Mouse (Mus musculus) heart, embryonic 15.5 days (tissue): ENCODE measurements at regions not wholly inside any gene's neighbourhood (a gene's known extent, or its start where the extent isn't known, plus 50 kb on each side); places are given as distances from the start of the nearest gene placed in this dataset.

Source experiments
- ATAC-seq: fragments of 200-750 bp; cut with Nextera tagmentation; replicated peaks from 2 replicates; pipeline ENCODE4 v1.8.0; 2017; ENCODE audit warnings: low read depth, moderate TSS enrichment; ENCODE audit not compliant: insufficient number of reproducible peaks, insufficient read depth, low FRiP score
- H3K27ac ChIP-seq: fragments of 300-500 bp; sonication (generic); 2 replicates; pipeline ENCODE4 v1.5.1; 2015; ENCODE audit warnings: mild to moderate bottlenecking, inconsistent platforms
- H3K27me3 ChIP-seq: fragments of 300-500 bp; sonication (generic); 2 replicates; pipeline ENCODE4 v1.6.1; 2015; ENCODE audit warnings: inconsistent platforms
- H3K36me3 ChIP-seq: fragments of 300-500 bp; sonication (generic); 2 replicates; pipeline ENCODE4 v1.6.1; 2015; ENCODE audit warnings: mild to moderate bottlenecking, inconsistent platforms
- H3K4me1 ChIP-seq: fragments of 300-500 bp; sonication (generic); replicated peaks from 2 replicates; pipeline ENCODE4 v1.6.1; 2015; ENCODE audit warnings: inconsistent platforms
- H3K4me2 ChIP-seq: fragments of 300-500 bp; sonication (generic); 2 replicates; pipeline ENCODE4 v1.6.1; 2015; ENCODE audit warnings: inconsistent platforms, mild to moderate bottlenecking, moderate library complexity
- H3K4me3 ChIP-seq: fragments of 300-500 bp; sonication (generic); 2 replicates; pipeline ENCODE4 v1.5.1; 2015; ENCODE audit warnings: mild to moderate bottlenecking, inconsistent platforms
- H3K9ac ChIP-seq: fragments of 300-500 bp; sonication (generic); 2 replicates; pipeline ENCODE4 v1.6.1; 2015; ENCODE audit warnings: mild to moderate bottlenecking, inconsistent platforms
- H3K9me3 ChIP-seq: fragments of 300-500 bp; sonication (generic); replicated peaks from 2 replicates; pipeline ENCODE4 v1.6.1; 2016; ENCODE audit warnings: inconsistent platforms
- WGBS: fragments of 180-500 bp; shearing (Covaris S2); methylation state at CpG from one replicate; pipeline ENCODE4 v1.1.7; 2015; ENCODE audit warnings: mixed read lengths; 5-methylcytosine and 5-hydroxymethylcytosine counted together

DNA sequence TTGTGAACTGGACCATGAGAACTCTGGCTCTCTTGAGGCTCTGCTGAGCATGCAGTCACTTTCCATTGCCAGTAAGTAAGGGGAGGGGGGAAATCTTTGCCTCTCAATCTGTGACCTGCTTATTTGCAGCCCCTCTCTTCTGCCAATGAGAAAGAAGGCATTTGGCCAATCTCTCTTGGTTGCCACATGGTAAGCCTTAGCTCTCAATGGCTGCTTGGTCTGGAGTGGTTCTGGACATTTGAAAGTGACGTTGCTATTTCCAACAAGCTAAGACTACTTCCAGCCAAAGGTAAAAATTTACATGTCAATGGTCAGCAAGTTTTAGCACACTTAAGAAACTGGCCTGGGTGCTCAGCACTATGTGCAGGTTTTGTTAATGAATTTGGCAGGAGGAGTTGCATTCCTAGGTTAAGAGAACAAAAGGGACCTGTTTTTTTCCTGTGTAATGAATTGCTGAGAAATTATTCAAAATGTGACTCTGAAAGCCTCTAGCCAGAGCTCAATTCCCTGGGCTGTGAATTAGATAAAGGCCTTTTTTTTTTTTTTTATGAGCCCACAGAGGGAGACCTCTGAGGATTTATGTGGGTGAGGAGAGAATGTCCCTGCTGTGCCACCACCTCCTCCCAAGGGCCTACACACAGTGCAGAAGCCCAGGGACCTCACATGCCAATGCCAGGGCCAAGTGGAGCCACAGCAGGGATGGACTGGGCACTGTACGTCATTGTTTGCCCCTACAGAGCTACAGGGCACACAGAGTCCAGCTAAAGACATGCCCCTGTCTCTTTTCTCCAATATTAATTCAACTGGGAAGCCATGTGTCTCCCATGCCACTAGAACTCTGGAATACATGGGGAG is 108.0 kb upstream of the Peli2 start:
- Histone ChIP-seq H3K27me3 (no peaks in the 10 kb centered on the region), H3K9ac (no peak overlapping the region), H3K27ac (no peak overlapping the region), H3K4me3 (no peak overlapping the region), H3K4me2 (no peak overlapping the region), H3K4me1 (no peaks in the 10 kb centered on the region), H3K36me3 (no peaks in the 10 kb centered on the region), H3K9me3 (no peaks in the 10 kb centered on the region)
- no peak for ATAC-seq
- WGBS = 64% methylated on average over 2 of the region's 2 CpGs

GRCm38 (mm10) chr14:48013431-48013830 is 107.2 kb upstream of the Peli2 start:
- 71% methylated on average over 1 of the region's 1 CpGs for WGBS
- no peaks in the 10 kb centered on the region for H3K4me1 ChIP-seq
- H3K4me3 ChIP-seq = no peak overlapping the region
- H3K9ac ChIP-seq = no peak overlapping the region
- H3K36me3 ChIP-seq = no peaks in the 10 kb centered on the region
- no peak overlapping the region for H3K4me2 ChIP-seq
- H3K9me3 ChIP-seq = no peaks in the 10 kb centered on the region
- H3K27me3 ChIP-seq = no peaks in the 10 kb centered on the region
- no peak overlapping the region for H3K27ac ChIP-seq
- no peak for ATAC-seq

GRCm38 (mm10) chr14:48014776-48015175 is 105.8 kb upstream of the Peli2 start:
- 80% methylated on average over 2 of the region's 2 CpGs for WGBS
- Histone ChIP-seq H3K9ac (no peak overlapping the region), H3K36me3 (no peaks in the 10 kb centered on the region), H3K27ac (no peak overlapping the region), H3K4me1 (no peaks in the 10 kb centered on the region), H3K4me3 (no peak overlapping the region), H3K9me3 (no peaks in the 10 kb centered on the region), H3K27me3 (no peaks in the 10 kb centered on the region), H3K4me2 (no peak overlapping the region)
- ATAC-seq = no peak

DNA sequence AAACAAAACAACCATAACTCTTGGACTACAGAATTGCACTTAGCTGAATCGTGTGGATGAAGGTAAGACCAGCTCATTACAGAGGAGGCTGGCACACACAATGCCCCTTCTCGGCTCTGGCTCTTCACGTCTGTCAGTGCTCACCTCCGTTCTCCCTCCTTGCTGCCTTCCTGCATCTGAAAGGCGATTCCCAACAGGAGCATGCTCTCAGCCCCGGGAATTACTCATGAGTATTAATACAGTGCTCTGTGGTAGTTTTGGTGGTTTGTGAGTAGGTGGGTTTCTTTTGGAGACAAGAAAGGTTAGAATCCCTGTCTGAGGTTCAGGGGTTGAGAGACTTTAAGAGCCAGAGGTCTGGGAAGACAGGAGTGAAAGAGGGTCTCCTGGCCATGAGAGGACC is 102.7 kb upstream of the Peli2 start:
- WGBS = 78% methylated on average over 6 of the region's 6 CpGs
- H3K27me3 ChIP-seq = no peaks in the 10 kb centered on the region
- H3K4me3 ChIP-seq = no peak overlapping the region
- H3K4me1 ChIP-seq = no peaks in the 10 kb centered on the region
- H3K9ac ChIP-seq = no peak overlapping the region
- H3K27ac ChIP-seq = no peak overlapping the region
- ATAC-seq = no peak
- H3K9me3 ChIP-seq = no peaks in the 10 kb centered on the region
- H3K4me2 ChIP-seq = no peak overlapping the region
- H3K36me3 ChIP-seq = no peaks in the 10 kb centered on the region

DNA sequence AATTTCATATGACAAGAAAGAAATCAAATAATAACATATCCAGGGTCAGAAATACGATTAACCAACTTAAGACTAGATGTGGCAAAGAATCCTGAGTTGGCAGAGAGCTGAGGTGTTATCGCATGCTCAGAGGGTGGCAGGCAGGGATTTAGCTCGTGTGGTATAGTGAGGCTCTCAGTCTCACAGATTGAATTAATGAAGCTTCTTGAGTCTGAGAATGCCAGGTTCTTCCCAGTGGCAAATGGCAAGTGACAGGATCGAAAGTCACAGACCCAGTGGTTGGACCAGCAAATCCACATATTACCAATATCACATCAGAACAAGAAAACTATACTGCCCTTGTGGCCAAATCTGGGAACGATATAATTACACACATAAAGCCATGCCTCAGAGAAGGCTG is 101.3 kb upstream of the Peli2 start:
- no peak for ATAC-seq
- Histone ChIP-seq H3K4me1 (no peaks in the 10 kb centered on the region), H3K4me3 (no peak overlapping the region), H3K36me3 (no peaks in the 10 kb centered on the region), H3K27me3 (no peaks in the 10 kb centered on the region), H3K9me3 (no peaks in the 10 kb centered on the region), H3K27ac (no peak overlapping the region), H3K4me2 (no peak overlapping the region), H3K9ac (no peak overlapping the region)
- WGBS = 69% methylated on average over 5 of the region's 5 CpGs

GRCm38 (mm10) chr14:48022271-48022670 is 98.4 kb upstream of the Peli2 start:
- Histone ChIP-seq H3K4me2 (no peak overlapping the region), H3K4me3 (no peak overlapping the region), H3K9ac (no peak overlapping the region), H3K9me3 (no peaks in the 10 kb centered on the region), H3K36me3 (no peaks in the 10 kb centered on the region), H3K27me3 (no peaks in the 10 kb centered on the region), H3K27ac (no peak overlapping the region), H3K4me1 (no peaks in the 10 kb centered on the region)
- ATAC-seq = no peak
- 70% methylated on average over 4 of the region's 4 CpGs for WGBS

DNA sequence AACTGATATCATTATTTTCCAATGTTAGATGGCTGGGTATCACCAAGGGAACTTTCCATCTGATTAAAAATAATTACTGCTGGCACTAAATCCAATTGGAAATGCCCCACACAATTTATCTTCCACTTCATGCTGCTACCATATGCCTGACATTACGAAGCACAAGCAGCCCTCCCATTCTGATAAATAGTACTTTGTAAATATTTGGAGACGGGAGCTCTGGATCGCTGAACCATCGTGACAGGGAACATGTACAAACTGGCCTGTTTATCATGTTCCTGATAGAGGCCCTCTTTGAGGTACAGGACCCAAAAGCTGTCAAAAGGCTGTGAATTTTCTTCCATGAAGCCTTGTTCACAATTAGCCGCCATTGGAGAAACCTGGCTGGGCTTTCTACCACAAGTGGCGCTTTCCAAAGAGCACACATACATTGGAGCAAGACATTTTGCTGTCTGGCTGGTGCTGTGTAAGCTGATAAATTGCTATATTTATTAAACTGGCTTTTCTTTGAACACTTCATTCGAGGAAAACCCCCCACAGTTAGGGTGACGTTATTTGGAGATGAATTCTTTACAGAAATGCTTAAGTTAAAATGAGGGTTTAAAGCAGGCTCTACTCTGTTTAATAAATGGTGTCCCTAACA is 96.5 kb upstream of the Peli2 start:
- H3K27me3 ChIP-seq = no peaks in the 10 kb centered on the region
- no peaks in the 10 kb centered on the region for H3K36me3 ChIP-seq
- no peaks in the 10 kb centered on the region for H3K9me3 ChIP-seq
- no peak overlapping the region for H3K4me2 ChIP-seq
- H3K9ac ChIP-seq = no peak overlapping the region
- no peaks in the 10 kb centered on the region for H3K4me1 ChIP-seq
- H3K27ac ChIP-seq = no peak overlapping the region
- no peak overlapping the region for H3K4me3 ChIP-seq
- WGBS = 62% methylated on average over 8 of the region's 8 CpGs
- no peak for ATAC-seq

DNA sequence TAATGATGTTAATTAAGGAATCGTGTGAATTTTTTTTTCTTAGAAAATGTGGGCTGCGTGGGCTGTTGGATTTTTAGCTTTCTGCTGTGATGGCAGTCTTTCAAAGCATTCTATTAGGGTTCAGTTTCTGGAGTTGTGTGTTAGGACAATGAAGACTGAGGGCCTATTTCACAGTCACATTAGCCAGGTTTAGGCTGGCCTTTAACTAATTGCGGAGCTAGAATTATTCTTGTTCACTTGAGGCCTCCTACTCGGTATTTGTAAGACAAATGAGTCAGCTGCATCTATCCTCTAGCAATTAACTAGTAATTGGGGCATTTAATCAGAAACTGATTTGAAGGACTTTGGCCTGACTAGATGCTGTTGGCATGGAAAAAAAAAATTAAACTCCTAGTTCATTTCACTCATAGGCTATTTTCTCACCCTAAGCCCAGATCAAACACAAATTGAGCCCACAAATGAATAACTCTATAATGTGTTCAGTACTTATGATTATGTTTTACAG is 81.3 kb upstream of the Peli2 start:
- no peak overlapping the region for H3K4me3 ChIP-seq
- H3K27ac ChIP-seq = no peak overlapping the region
- H3K4me1 ChIP-seq = no peaks in the 10 kb centered on the region
- H3K9ac ChIP-seq = no peak overlapping the region
- WGBS = 86% methylated on average over 4 of the region's 4 CpGs
- no peaks in the 10 kb centered on the region for H3K27me3 ChIP-seq
- H3K4me2 ChIP-seq = no peak overlapping the region
- H3K9me3 ChIP-seq = no peaks in the 10 kb centered on the region
- no peaks in the 10 kb centered on the region for H3K36me3 ChIP-seq
- ATAC-seq = no peak

DNA sequence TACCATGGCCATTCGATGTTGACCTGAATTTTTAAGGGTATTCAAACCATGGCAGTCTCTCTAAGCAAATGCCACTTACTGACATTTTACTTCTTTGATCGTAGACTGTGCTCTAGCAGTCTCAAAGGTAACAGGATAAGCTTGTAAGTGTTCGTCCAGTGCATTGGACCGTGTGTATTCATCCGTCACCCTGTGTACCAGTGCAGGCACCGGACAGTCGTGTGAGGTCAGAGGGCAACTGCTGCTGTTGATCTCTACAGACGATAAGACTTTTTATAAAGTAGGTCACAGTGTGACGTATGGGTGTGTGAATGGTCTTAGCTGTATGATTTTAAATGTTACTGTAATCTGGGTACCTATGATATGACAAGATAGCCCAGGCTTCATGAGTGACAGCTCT is 74.5 kb upstream of the Peli2 start:
- Histone ChIP-seq H3K27ac (no peak overlapping the region), H3K9ac (no peak overlapping the region), H3K27me3 (no peaks in the 10 kb centered on the region), H3K4me3 (no peak overlapping the region), H3K9me3 (no peaks in the 10 kb centered on the region), H3K4me2 (no peak overlapping the region), H3K36me3 (no peaks in the 10 kb centered on the region), H3K4me1 (no peaks in the 10 kb centered on the region)
- ATAC-seq = no peak
- WGBS = 74% methylated on average over 9 of the region's 9 CpGs

DNA sequence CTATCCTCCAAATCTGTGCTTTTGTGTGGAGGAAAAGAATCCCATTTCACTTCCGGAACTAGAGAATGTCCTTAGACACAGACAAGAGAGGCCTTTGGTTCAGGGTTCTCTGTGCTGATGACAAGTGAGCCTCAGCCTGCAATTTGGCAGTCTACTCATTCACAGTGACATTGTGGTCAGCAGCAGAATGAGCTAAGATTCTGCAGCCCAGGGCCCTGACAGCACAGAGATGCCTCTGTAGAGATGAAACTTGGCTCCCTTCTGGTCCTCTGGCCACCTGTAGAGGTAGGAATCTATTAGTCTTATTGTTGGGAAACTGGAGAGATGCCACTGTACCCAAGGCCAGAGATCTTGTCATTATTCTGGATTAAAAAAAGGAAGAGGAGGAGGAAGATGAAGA is 73.8 kb upstream of the Peli2 start:
- Histone ChIP-seq H3K9me3 (no peaks in the 10 kb centered on the region), H3K27ac (no peak overlapping the region), H3K9ac (no peak overlapping the region), H3K4me2 (no peak overlapping the region), H3K27me3 (no peaks in the 10 kb centered on the region), H3K36me3 (no peaks in the 10 kb centered on the region), H3K4me1 (no peaks in the 10 kb centered on the region), H3K4me3 (no peak overlapping the region)
- 85% methylated on average over 1 of the region's 1 CpGs for whole genome bisulfite sequencing
- no peak for ATAC-seq

- H3K36me3 ChIP-seq = no peaks in the 10 kb centered on the region
- H3K9me3 ChIP-seq = no peaks in the 10 kb centered on the region
- no peaks in the 10 kb centered on the region for H3K27me3 ChIP-seq
- H3K4me1 ChIP-seq = no peaks in the 10 kb centered on the region
- 61% methylated on average over 5 of the region's 5 CpGs for WGBS
- no peak overlapping the region for H3K9ac ChIP-seq
- H3K27ac ChIP-seq = no peak overlapping the region
- ATAC-seq = no peak
- H3K4me2 ChIP-seq = no peak overlapping the region
- no peak overlapping the region for H3K4me3 ChIP-seq
Observed at GRCm38 (mm10) chr14:48049698-48050459, 70.7 kb upstream of the Peli2 start.
